Mouse (Mus musculus) left cerebral cortex, adult 18-20 months (tissue): ENCODE results near the gene Atp2a2. TPM values are rescaled to one million over a fixed set of nuclear protein-coding genes. Genes with fewer than 3 reads are reported as not detected.
"Not testable (repeated sequence)": the region's sequence is repeated elsewhere in the genome, so short reads cannot be mapped to it uniquely, and the experiment has no call there.

Source experiments
- DNase-seq, 2 experiments: peaks; one replicate each; pipeline ENCODE4 v3.0.0; 2021 to 2022; ENCODE audit warnings: low spot score in 2 of 2, mixed read lengths in 1 of 2
- total RNA-seq, 2 experiments: library from RNA; stranded (reverse); gene quantifications; 2 replicates each; pipeline ENCODE4 v1.2.3; 2021

The Atp2a2 gene
- total RNA-seq, 2 experiments from 2014 or later = 672 to 715 TPM

DNA sequence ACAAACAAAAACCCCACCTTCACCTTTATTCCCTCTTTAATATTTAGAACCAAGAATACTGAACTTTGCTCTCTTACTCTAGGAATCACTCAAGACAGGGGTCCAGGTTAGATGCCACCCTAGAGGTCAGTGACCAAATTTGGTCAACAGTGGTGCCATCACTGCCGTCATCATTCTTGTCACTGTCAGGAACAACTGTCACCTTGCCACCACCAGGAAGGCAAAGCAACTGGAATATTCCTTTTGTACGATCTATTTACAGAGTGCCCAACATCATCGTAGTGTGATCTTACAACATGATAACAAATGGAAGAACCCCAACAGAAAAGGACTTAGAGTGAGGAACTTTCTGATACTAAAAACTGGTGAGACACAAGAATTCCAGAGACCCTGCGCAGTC lies 1.9 kb downstream of the Atp2a2 start:
- no peak for DNase-seq

DNA sequence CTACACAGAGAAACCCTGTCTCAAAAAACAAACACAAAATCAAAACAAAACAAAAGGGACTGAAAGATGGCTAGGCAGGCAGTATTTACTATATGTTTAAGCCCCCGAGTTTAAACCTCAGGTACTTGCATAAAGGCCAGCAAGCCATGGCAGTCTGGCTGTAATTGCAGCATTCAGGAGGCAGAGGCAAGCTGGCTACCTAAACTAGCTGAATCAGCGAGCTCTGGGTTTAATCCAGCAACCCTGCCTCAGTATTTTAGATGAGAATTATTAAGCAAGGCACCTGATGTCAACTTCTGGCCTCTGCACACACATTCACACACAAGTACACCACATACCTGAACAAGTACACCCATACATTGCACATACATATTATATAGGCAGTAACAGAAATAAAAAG lies 4.0 kb downstream of the Atp2a2 start:
- DNase-seq = no peak

DNA sequence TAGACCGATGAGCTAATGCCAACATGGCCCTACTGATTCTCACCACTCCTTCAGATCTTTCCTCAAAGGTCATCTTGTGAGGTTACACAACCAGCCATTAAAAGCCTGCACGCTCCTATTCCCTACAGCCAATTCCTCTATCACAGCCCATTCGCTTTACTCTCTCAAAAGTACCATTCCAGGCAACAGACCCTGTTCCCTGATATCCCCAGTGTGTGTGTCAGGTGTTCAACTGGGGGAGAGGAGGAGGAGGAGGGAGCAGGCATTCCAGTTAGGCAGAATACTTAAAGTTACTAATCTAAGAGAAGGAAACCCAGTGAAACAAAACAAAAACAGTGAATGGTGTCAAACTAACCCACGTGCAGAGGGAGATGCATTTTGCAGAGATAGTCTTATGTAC lies 5.0 kb downstream of the Atp2a2 start:
- no peak for DNase-seq

DNA sequence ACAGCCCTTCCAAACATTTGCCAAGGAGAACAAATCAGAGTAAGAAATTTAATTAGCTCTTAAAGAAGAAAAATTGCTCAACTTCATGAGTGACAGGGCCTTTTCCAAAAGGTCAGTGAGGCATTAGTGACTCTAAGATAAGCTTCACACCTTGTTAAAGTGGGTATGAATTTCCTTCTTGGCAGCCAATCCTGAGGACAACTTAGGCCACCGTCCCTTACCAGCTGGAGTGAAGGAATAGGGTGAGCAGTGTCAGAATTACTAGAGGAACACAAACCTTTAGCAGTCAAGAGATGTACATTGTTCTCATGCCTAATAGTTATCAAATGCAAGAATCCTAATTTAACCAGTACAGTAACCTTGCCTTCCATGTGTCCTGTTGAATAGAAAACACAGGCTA lies 7.6 kb downstream of the Atp2a2 start:
- DNase-seq = no peak

DNA sequence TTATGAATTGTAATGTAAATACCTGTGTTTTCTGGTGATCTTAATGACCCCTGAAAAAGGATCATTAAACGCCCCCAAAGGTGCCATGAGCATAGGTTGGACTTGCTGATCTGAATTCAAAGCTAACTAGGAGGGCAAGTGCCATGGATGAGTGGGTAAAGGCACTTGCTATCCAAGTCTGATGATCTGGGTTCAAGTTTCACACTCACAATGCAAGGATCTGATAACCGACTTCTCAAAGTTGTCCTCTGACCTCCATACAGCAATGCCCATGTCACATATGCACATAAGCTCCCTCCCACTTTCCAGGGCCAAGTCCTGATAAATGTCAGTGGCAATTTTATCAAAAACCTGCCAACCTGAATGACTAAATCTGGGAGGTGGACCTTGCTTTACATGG lies 9.0 kb downstream of the Atp2a2 start:
- DNase-seq = no peak

DNA sequence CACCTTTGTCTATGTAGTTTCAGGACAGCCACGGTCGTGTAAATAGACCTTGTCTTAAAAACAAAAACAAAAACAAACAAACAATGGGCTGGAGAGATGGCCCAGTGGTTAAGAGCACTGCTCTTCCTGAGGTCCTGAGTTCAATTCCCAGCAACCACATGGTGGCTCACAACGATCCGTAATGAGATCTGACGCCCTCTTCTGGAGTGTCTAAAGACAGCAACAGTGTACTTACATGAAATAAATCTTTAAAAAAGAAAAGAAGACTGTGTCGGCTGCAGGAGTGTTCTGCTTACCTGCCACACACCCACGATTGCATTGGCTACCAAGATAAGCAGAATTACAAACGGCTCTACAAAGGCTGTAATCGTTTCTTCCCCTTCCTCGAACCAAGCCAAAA lies 10.6 kb downstream of the Atp2a2 start:
- no peak for DNase-seq

DNA sequence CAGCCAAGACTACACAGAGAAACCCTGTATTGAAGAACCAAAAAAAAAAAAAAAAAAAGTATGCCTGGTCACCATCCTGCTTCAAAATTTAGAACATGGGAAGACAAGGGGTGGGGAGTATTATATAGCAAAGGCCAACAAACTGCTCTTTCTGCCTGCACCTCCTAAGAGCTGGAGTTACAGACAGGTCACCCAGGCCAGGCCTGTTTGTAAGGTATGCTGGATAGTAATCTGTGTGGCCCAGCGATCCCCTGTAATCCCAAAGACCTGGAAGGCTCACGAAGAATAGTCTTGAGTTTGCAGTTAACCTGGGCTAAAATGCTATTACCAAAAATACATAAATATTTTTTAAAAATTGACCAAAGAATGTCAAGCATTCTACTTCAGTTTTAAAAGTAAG lies 11.9 kb downstream of the Atp2a2 start:
- no peak for DNase-seq

DNA sequence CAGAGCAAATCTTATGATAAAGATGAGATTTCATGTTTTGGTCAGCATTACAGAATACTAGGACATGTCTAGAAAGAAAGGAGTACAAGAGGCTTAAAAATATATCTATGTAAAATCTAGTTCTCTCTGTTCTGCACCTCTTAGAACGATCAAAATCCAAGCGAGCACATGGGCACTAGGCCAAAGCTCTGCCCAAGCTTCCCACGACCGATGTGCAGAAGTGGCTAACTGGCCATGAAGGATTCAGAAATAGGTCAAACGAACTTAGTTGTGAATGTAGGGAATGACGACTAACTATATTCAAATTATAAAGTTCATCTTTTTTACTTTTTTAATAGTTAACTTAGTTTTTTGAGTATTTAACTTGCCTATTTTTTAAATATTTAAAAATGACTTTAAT lies 14.2 kb downstream of the Atp2a2 start:
- DNase-seq = no peak

DNA sequence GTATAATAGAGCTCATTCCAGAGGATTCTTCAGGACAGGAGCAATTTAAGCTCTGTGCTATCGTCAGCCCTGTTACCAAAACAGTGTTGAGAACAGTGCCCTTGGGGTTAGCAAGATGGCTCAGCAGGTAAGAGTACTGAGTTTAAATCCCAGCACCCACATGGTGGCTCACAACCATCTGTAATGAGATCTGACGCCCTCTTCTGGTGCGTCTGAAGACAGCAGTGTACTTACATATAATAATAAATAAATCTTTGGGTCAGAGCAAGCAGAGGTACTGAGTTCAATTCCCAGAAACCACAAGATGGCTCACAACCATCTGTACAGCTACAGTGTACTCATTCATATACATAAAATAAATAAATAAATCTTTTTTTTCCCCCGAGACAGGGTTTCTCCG lies 15.8 kb downstream of the Atp2a2 start:
- not testable (repeated sequence) for DNase-seq

DNA sequence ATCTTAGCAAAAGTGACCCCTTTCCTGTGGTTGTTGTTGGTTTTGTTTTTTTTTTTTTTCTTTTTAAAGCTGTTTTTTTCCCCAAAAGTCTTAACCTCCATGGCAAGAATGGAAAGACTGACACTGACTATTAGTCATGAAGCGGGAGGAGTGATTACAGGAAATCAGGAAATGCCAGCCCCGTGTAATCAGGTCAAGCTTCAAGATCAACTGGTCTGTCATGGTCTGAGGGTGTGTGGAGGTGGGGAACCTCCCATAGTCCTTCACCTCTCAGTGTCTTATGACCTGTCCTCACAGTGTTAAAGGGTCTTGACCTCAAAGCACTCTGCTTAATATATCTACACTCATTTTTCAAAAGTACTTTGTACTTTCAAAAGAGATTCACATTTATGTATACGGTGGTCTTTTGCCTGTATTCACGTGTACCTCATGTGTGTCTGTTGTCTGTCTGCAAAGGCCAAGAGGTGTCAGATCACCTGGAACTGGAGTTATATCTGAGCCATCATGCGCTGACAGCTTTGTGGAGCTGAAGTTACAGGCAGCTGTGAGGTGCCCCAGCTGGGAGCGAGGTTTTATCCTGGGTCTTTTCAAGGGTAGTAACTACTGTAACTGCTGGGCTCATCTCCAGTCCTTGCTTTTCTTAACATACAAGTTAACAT lies 19.2 kb downstream of the Atp2a2 start:
- no peak for DNase-seq

DNA sequence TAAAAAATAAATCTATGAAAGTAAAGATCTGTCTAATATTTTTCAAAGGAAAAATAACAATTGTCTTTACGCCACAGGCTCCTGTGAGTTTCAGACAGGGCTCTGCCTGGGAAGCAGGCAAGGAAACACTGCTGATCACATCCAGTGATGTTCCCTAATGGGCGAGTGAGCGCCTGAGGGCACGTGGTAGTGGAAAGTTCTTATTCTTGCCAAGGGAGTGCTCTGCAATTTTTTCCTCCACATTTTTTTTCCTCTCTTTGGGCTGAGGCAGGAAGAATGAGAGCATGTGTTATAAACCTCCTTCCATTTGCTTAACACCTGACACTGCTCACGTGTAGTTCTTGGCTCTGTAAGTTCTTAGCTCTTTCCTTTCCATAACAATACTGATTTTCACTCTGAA lies 20.2 kb downstream of the Atp2a2 start:
- no peak for DNase-seq

DNA sequence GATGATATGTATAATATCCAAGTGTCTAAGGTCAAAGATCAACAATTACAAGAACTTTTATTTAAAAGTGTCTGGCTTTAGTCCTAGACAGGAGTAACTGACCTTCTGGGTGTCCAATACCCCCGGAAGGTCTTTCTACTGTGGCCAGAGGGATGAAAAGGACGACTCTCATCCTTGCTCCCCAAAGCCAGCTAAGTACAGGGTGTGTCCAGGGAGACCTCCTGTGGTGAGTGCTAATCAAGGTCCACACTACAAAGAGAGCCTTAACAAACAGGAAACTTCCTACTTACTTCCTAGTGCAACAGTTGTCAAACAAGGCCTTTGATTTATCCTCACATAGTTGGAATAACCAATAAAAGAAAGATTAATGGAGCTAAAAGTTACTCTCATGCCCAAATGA lies 22.9 kb downstream of the Atp2a2 start:
- DNase-seq = no peak

DNA sequence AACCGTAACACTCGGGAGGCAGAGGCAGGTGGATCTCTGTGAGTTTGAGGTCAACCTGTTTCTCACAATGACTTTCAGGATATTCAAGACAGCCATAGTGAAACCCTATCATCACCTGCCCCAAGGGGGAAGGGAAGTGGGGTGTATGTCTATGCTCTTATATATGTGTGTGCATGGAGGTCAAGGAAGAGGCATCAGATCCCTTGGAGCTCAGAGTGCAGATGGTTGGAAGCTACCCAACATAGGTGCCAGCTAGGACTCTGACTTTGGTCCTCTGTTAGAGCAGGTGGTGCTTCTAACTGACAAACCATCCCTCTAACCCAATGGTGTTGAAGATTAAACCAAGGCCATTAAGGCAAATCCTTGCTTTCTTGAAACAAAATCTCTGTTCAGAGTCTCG lies 24.5 kb downstream of the Atp2a2 start:
- no peak for DNase-seq

DNA sequence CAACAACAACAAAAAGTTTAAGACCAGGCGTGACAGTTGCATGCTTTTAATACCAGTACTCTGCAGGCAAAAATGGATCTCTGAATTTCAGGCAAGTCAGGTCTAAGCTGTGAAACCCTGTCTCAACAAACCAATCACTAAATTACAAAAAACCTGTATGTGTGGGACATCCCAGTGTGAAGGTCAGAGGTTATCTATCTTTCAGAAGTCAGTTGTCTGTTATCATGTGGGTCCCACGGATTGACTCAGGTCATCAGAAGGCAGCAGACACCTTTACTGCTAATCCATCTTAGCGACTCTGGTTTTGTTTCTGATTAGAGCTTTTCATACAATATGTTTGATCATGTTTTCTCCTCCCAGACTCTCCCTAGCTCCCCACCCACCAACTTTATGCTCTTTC lies 25.9 kb downstream of the Atp2a2 start:
- DNase-seq = no peak

DNA sequence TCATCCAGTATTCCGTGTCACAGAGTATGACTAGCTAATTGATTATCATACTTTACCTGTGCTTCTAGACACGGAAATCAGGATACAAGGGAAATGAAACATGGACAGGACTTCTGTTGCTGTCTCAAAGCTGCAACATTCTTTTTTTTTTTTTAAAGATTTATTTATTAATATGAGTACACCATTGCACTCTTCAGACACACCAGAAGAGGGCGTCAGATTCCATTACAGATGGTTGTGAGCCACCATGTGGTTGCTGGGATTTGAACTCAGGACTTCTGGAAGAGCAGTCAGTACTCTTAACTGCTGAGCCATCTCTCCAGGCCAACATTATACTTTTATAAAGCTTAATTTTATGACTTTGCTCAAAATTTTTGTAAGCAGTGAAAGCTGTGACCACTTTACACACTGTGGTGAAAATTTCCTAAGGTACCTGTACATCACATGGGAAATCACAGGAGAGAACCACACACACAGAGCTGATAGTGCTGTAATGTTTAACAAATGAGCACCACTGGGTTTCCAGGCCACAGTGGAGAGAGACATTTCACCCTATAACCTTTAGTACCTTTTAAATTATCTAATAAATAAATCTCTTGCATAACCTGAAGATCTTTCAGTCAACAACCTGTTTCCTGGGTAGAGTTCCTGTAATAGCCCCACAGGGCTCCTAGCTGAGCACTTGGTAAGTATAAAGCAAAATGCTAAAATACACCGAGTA lies 27.2 kb downstream of the Atp2a2 start:
- no peak for DNase-seq

DNA sequence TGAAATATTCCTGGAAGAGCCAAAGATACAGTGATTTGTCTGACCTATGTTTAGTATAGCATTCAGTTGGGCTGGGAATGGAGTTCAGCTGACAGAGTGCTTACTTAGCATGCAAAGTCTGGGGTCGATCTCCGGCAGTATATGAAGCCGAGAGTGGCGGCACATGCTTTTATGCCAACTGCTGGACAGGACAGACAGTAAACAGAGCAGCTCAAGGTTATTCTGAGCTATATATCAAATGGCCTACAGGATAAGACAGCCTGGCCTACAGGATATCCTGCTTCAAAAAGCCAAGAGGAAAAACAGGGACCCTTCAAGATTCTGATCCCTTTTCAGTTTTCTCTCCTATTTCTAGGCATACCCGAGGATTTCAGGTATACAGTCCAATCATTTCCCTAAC lies 30.4 kb downstream of the Atp2a2 start:
- no peak for DNase-seq

DNA sequence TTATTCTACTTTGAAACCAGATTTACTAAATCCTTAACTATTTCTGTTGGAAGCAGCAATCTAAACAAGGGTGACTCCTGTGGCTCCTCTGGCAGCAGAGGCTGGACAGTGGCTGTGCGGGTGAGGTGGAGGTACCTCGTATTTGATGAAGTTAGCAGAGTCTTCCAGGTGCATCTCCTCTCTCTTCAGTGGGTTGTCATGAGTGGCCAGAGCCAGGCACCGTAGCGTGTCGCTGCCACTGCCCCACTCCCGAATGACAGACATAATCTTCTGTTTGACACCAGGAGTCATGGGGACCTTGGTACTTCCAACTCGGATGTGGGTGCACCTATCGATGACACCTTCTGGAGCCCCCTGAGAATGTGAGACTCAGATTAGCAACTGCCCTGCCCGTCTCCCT lies 40.6 kb downstream of the Atp2a2 start:
- no peak for DNase-seq

DNA sequence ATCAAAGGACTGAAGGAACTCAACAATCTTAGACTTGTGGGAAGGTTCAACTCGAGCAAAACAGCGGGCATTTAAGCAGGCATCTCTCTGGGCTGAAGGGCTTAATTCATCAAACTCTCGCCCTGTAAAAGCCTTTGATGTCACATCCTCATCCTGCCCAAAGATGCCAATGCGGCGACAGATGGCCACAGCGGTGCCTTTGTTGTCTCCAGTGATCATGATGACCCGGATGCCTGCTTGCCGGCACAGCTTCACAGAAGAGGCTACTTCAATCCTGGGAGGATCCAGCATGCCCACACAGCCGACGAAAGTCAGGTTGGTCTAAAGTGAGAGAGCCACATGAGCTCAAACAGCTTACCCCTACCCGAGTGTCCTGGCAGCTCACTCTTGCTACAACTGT lies 41.4 kb downstream of the Atp2a2 start:
- no peak for DNase-seq

DNA sequence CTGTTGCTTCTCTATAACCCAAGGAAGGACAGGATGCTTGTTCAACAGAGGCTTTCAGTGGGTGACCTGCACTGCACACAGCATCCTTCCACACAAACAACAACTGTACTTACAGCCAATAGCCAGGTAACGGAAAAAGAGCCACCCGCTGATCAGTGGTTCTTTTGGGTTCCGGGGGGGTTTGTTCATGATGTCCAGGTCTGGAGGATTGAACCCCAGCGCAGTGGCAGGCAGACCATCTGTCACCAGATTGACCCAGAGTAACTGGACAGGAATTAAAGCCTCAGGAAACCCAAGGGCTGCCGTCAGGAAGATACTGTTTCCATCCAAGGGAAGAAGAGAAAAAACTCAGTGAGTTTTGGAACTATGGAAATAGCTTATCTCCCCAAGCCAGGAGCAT lies 42.7 kb downstream of the Atp2a2 start:
- DNase-seq = no peak

DNA sequence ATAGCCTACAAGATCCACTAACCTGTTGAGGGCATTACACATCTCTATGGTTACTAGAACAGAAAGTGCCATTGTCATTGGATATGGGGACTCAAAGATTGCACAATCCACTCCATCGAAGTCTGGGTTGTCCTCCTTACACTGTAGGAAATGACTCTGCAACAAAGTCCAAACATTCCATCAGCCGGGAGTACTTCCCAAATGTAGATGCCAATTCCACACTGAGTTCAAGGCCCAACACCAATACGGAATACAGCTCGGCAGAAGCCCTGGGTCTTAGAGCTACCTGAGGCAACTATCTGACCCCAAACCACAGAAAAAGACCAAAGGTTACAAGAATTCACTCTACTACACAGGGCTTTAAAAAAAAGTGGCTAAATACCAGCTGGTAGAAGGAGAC lies 44.0 kb downstream of the Atp2a2 start:
- DNase-seq = no peak

DNA sequence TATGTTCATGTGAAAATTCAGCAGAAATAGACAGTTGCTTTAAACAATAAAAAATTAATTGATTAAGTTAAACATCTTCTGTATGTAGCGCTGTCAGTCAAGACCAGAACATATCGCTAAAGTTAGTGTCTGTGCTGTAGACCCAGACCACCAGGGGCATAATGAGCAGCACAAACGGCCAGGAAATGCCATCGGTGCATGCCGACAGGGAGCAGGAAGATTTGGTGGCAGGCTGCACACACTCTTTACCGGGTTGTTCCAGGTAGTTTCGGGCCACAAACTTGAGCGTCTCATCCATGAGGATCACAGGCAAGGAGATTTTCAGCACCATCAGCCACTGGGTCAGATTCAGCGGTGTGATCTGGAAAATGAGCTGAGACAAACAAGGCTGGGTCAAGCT lies 45.0 kb downstream of the Atp2a2 start:
- DNase-seq = not testable (repeated sequence)

DNA sequence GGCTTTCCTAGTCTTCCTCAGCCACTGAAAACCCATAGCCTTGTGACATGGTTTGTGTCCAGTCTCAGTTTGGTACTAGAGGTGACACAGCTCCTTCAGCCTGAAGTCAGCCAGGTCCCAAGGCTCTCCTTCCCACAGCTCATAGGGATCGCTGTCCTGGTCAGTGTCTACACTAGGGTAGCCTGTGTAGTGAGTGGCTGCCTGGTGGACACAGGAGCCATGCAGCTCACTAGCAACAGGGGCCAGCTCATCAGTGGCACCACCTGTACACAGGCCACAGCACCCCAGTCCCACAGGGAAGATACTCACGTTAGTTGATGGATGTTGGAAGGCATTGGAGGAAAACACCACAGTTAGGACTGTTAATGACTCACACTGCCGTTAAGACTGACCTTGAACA lies 46.4 kb downstream of the Atp2a2 start:
- no peak for DNase-seq

DNA sequence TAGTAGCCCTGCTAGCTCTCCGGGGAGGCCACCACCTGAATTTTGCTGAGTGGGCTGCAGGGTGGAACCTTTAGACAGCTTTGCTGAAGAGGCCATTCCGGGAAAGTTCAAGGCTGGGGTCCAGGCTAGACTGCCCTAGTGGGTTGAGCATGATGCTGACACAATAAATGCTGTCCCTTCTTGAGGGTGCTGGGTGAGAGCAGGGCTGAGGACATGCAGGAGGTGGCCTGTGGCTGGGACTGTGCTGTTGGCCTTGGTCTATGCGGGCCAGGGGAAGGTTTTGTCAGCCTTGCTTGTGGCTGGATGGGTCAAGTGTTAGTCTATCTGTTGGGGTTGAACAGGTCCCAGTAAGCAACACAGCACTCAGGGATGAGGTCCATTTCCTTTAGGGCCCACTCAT lies 47.1 kb downstream of the Atp2a2 start:
- DNase-seq = no peak
